Mouse (Mus musculus) heart, embryonic 11.5 days (tissue): ENCODE measurements around the gene Fmod. TPM values are rescaled to one million over a fixed set of nuclear protein-coding genes. Genes with fewer than 3 reads are reported as not detected.

Experiments used
- ATAC-seq: fragments of 200-750 bp; cut with Nextera tagmentation; replicated peaks from 2 replicates; pipeline ENCODE4 v1.8.0; 2017; ENCODE audit warnings: moderate library complexity; ENCODE audit not compliant: insufficient number of reproducible peaks, low FRiP score, low TSS enrichment
- H3K27ac ChIP-seq: fragments of 300-500 bp; sonication (generic); 2 replicates; pipeline ENCODE4 v1.5.1; 2014; ENCODE audit warnings: mild to moderate bottlenecking, low read depth, low read length
- H3K27me3 ChIP-seq: fragments of 300-500 bp; sonication (generic); 2 replicates; pipeline ENCODE4 v1.6.1; 2014; ENCODE audit warnings: mild to moderate bottlenecking, low read length, mixed read lengths; ENCODE audit not compliant: control insufficient read depth, insufficient read depth
- H3K36me3 ChIP-seq: fragments of 300-500 bp; sonication (generic); 2 replicates; pipeline ENCODE4 v1.6.1; 2014; ENCODE audit warnings: mild to moderate bottlenecking, low read length, moderate library complexity, mixed read lengths; ENCODE audit not compliant: control insufficient read depth, insufficient read depth
- H3K4me1 ChIP-seq: fragments of 300-500 bp; sonication (generic); 2 replicates; pipeline ENCODE4 v1.6.1; 2014; ENCODE audit warnings: low read length; ENCODE audit not compliant: control insufficient read depth, insufficient read depth
- H3K4me2 ChIP-seq: fragments of 300-500 bp; sonication (generic); 2 replicates; pipeline ENCODE4 v1.6.1; 2014; ENCODE audit warnings: mild to moderate bottlenecking, moderate library complexity
- H3K4me3 ChIP-seq: fragments of 300-500 bp; sonication (generic); 2 replicates; pipeline ENCODE4 v1.5.1; 2014; ENCODE audit warnings: low read depth, low read length
- H3K9ac ChIP-seq: fragments of 300-500 bp; sonication (generic); 2 replicates; pipeline ENCODE4 v1.6.1; 2014; ENCODE audit warnings: mild to moderate bottlenecking, low read depth, low read length, moderate library complexity
- H3K9me3 ChIP-seq: fragments of 300-500 bp; sonication (generic); replicated peaks from 2 replicates; pipeline ENCODE4 v1.6.1; 2016; ENCODE audit warnings: low read length; ENCODE audit not compliant: control insufficient read depth
- WGBS: fragments of 180-500 bp; shearing (Covaris S2); extraction: QIAGEN DNeasy Blood & Tissue Kit; methylation state at CpG from one replicate; pipeline ENCODE4 v1.1.7; 2014; ENCODE audit not compliant: insufficient replicate concordance; 5-methylcytosine and 5-hydroxymethylcytosine counted together
- polyA plus RNA-seq: library from polyadenylated mRNA; unstranded; fragments of >200 nt; fragmentation: Nextera tagmentation; extraction: Ambion mirVana; gene quantifications from 2 replicates; pipeline ENCODE4 v1.2.1, GENCODE M21; 2014

Gene Fmod
- polyA plus RNA-seq, 1 experiment from 2014 or later: 10.6 TPM

GRCm38 (mm10) chr1:134080881-134081450 is 43.9 kb downstream of the Fmod start:
- ATAC-seq: no peak
- H3K4me3 ChIP-seq: no peak overlapping the region
- 82% methylated on average over 5 of the region's 5 CpGs for WGBS
- no peak overlapping the region for H3K27ac ChIP-seq
- no peaks in the 10 kb centered on the region for H3K9me3 ChIP-seq
- H3K27me3 ChIP-seq: no peaks in the 10 kb centered on the region
- H3K4me2 ChIP-seq: no peak overlapping the region
- H3K9ac ChIP-seq: no peak overlapping the region
- no peaks in the 10 kb centered on the region for H3K36me3 ChIP-seq
- H3K4me1 ChIP-seq: peaks cover 45% of the 10 kb centered on the region

GRCm38 (mm10) chr1:134082987-134083516 is 46.0 kb downstream of the Fmod start:
- peaks cover 45% of the 10 kb centered on the region for H3K4me1 ChIP-seq
- no peaks in the 10 kb centered on the region for H3K36me3 ChIP-seq
- H3K4me3 ChIP-seq: no peak overlapping the region
- peak overlapping the region; percentile 85 for H3K27ac ChIP-seq
- H3K4me2 ChIP-seq: peak overlapping the region; percentile 33
- WGBS: 12% methylated on average over 11 of the region's 11 CpGs
- no peaks in the 10 kb centered on the region for H3K9me3 ChIP-seq
- no peak for ATAC-seq
- peak overlapping the region; percentile 44; the same call in 1 of the 2 replicates for H3K9ac ChIP-seq
- H3K27me3 ChIP-seq: no peaks in the 10 kb centered on the region

GRCm38 (mm10) chr1:134083676-134084075 is 46.6 kb downstream of the Fmod start:
- Histone ChIP-seq H3K9me3 (no peaks in the 10 kb centered on the region), H3K9ac (no peak overlapping the region), H3K36me3 (no peaks in the 10 kb centered on the region), H3K27me3 (no peaks in the 10 kb centered on the region), H3K4me1 (peaks cover 45% of the 10 kb centered on the region), H3K27ac (peak overlapping the region; percentile 85), H3K4me2 (no peak overlapping the region), H3K4me3 (no peak overlapping the region)
- 76% methylated on average over 8 of the region's 8 CpGs for WGBS
- ATAC-seq: no peak

GRCm38 (mm10) chr1:134084128-134084527 is 47.1 kb downstream of the Fmod start:
- Histone ChIP-seq H3K27me3 (no peaks in the 10 kb centered on the region), H3K4me3 (no peak overlapping the region), H3K4me2 (no peak overlapping the region), H3K9me3 (no peaks in the 10 kb centered on the region), H3K9ac (no peak overlapping the region), H3K36me3 (no peaks in the 10 kb centered on the region), H3K4me1 (peaks cover 45% of the 10 kb centered on the region), H3K27ac (0 out of 2 replicates have a peak overlapping the region, but pooled peaks have one; percentile 85)
- ATAC-seq: no peak
- 88% methylated on average over 3 of the region's 3 CpGs for WGBS

- Histone ChIP-seq H3K27me3 (no peaks in the 10 kb centered on the region), H3K9ac (no peak overlapping the region; the same call in 1 of the 2 replicates), H3K4me3 (no peak overlapping the region), H3K27ac (no peak overlapping the region), H3K4me1 (peaks cover 34% of the 10 kb centered on the region), H3K36me3 (no peaks in the 10 kb centered on the region), H3K9me3 (no peaks in the 10 kb centered on the region), H3K4me2 (no peak overlapping the region)
- ATAC-seq: no peak
- WGBS: 23% methylated on average over 3 of the region's 3 CpGs
Observed at GRCm38 (mm10) chr1:134086017-134086416, 49.0 kb downstream of the Fmod start.

- peaks cover 34% of the 10 kb centered on the region for H3K4me1 ChIP-seq
Observed at GRCm38 (mm10) chr1:134086811-134087398, 49.9 kb downstream of the Fmod start.

GRCm38 (mm10) chr1:134089074-134089473 is 52.0 kb downstream of the Fmod start:
- Histone ChIP-seq H3K36me3 (no peaks in the 10 kb centered on the region), H3K9ac (no peak overlapping the region), H3K27me3 (no peaks in the 10 kb centered on the region), H3K4me2 (no peak overlapping the region), H3K4me3 (no peak overlapping the region), H3K27ac (no peak overlapping the region), H3K9me3 (no peaks in the 10 kb centered on the region), H3K4me1 (peaks cover 34% of the 10 kb centered on the region)
- WGBS: 81% methylated on average over 7 of the region's 7 CpGs
- no peak for ATAC-seq

More at GRCm38 (mm10) chr1:134086811-134087398, 49.9 kb downstream of the Fmod start:
- H3K9ac ChIP-seq: peak overlapping the region; percentile 66
- no peaks in the 10 kb centered on the region for H3K9me3 ChIP-seq
- peak overlapping the region; percentile 22 for H3K4me3 ChIP-seq
- ATAC-seq: peak; percentile 55; the same call in 1 of the 2 replicates
- H3K27me3 ChIP-seq: no peaks in the 10 kb centered on the region
- H3K36me3 ChIP-seq: no peaks in the 10 kb centered on the region
- H3K27ac ChIP-seq: peak overlapping the region; percentile 73
- WGBS: 10% methylated on average over 16 of the region's 16 CpGs
- H3K4me2 ChIP-seq: peak overlapping the region; percentile 55

GRCm38 (mm10) chr1:134091851-134092250 is 54.8 kb downstream of the Fmod start:
- Histone ChIP-seq H3K27me3 (no peaks in the 10 kb centered on the region), H3K36me3 (no peaks in the 10 kb centered on the region), H3K27ac (peak overlapping the region; percentile 83), H3K4me1 (peaks cover 34% of the 10 kb centered on the region), H3K9ac (no peak overlapping the region), H3K4me3 (no peak overlapping the region), H3K4me2 (no peak overlapping the region), H3K9me3 (no peaks in the 10 kb centered on the region)
- WGBS: 92% methylated on average over 3 of the region's 3 CpGs
- no peak for ATAC-seq
